Mouse (Mus musculus): ENCODE data around the gene Cyp2d12. TPM values are rescaled to one million over a fixed set of nuclear protein-coding genes. Genes with fewer than 3 reads are reported as not detected.

Cyp2d12 gene
- not detected for polyA plus RNA-seq (2014; fragmentation: Illumina TruSeq; extraction: RNeasy Lipid Tissue Mini Kit (QIAGEN cat#74804))

DNA sequence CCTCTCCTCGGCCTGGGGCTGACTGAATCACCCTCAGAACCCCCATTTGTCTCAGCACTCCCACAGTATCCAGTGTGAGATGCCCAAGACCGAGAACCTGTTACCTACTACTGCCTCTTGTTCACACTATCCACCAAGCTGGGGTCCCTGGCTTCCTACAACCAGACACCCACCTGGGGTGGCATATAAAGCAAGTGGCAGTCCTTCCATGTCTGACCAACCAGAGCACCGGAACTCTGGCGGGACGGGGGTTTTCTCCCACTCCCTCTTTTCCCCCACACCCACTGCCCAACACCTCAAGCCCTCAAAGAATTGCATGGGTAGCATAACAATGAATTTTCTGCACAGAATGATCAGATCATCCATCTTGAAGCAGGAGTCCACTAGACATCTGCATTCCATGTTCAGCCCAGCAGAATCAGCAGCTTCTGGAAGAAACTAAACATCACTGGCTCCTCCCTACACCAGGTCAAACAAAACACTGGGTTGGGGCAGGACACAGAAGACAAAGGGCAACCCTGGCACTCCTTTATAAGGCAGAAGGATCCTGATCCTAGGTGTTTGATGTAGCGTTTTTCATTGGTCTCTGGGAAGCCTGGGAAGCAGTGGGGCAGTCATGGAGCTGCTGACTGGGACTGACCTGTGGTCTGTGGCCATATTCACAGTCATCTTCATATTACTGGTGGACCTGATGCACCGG is at the start of gene Cyp2d12:
Gene Cyp2d12, plus strand, starts transcription at position 542 of the 700 bp plus-strand sequence.

Other genes with a start within 250 kb of the Cyp2d12 start
- 20.9 TPM for gene Naga, start 216.1 kb upstream of the Cyp2d12 start, polyA plus RNA-seq (2014; fragmentation: Illumina TruSeq; extraction: RNeasy Lipid Tissue Mini Kit (QIAGEN cat#74804))
- gene Pheta2, start 216.1 kb upstream of the Cyp2d12 start, polyA plus RNA-seq (2014; fragmentation: Illumina TruSeq; extraction: RNeasy Lipid Tissue Mini Kit (QIAGEN cat#74804)): 2.2 TPM
- gene Smdt1, start 216.1 kb upstream of the Cyp2d12 start, polyA plus RNA-seq (2014; fragmentation: Illumina TruSeq; extraction: RNeasy Lipid Tissue Mini Kit (QIAGEN cat#74804)): 16.3 TPM
- gene Ndufa6, start 200.8 kb upstream of the Cyp2d12 start, polyA plus RNA-seq (2014; fragmentation: Illumina TruSeq; extraction: RNeasy Lipid Tissue Mini Kit (QIAGEN cat#74804)): 257 TPM
- 16.5 TPM for gene Cyp2d22, start 174.8 kb upstream of the Cyp2d12 start, polyA plus RNA-seq (2014; fragmentation: Illumina TruSeq; extraction: RNeasy Lipid Tissue Mini Kit (QIAGEN cat#74804))
- not detected for gene Cyp2d11, start 161.1 kb upstream of the Cyp2d12 start, polyA plus RNA-seq (2014; fragmentation: Illumina TruSeq; extraction: RNeasy Lipid Tissue Mini Kit (QIAGEN cat#74804))
- gene Cyp2d10, start 147.9 kb upstream of the Cyp2d12 start, polyA plus RNA-seq (2014; fragmentation: Illumina TruSeq; extraction: RNeasy Lipid Tissue Mini Kit (QIAGEN cat#74804)): not detected
- not detected for gene Cyp2d9, start 121.6 kb upstream of the Cyp2d12 start, polyA plus RNA-seq (2014; fragmentation: Illumina TruSeq; extraction: RNeasy Lipid Tissue Mini Kit (QIAGEN cat#74804))
- not detected for gene Cyp2d34, start 65.9 kb downstream of the Cyp2d12 start, polyA plus RNA-seq (2014; fragmentation: Illumina TruSeq; extraction: RNeasy Lipid Tissue Mini Kit (QIAGEN cat#74804))
- not detected for gene Cyp2d40, start 209.1 kb downstream of the Cyp2d12 start, polyA plus RNA-seq (2014; fragmentation: Illumina TruSeq; extraction: RNeasy Lipid Tissue Mini Kit (QIAGEN cat#74804))
- gene Cyp2d26, start 239.2 kb downstream of the Cyp2d12 start, polyA plus RNA-seq (2014; fragmentation: Illumina TruSeq; extraction: RNeasy Lipid Tissue Mini Kit (QIAGEN cat#74804)): not detected

Measured in ovary, adult 10 weeks (tissue).